In the genomic region with DNA sequence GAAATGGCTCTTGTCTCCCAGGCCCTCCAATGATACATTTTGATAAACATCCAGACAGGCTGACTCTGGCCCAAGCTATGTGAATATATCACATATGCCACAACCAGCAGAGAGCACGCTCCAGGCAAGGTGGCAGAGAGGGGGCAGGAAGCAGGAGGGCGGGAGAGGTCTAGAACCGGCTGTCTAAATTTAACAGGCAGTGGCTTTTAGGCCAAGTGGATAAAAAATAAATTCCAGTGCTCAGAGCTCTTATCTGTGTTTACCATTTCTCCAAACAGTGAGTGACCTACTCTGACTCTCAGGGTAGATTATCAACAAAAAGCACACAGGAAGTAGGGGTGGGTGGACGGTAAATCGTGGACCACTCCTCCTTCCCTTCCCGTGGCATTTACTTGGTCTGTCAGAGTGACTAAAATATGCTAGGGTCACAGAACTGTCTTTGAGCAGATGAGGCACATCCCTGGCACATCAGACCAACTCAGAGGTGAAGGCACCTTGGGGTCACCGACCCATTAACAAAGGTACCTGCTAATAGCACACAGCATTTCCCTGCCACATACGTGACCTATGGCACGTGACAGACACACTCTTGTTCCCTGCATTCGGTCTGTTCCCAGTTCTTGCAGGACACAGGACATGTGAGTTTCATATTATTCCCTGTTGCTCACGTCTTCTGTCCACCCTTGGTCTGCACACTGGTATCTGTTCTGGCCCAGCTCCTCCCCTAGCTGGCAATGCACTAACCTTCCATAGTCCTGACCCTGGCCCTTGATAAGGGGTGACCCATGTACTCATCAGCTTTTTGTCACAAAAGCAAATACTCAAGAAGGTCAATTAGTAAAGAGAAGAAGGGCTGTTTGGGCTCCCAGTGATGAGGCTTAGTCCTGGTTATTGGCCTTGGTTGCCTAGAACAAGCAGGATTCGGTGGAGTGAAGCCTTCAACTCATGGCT, we compare ENCODE assay signal across 10 mouse cellular contexts. TPM values are rescaled to one million over a fixed set of nuclear protein-coding genes. Genes with fewer than 3 reads are reported as not detected.
DNase-seq lines count a peak whose midpoint lies in the region; ATAC-seq lines count a peak whose summit lies in the region.
"Had no signal": no experiment of that assay in that cellular context is flagged by ENCODE, and none has a peak within 500 bp of the region (broad histone marks: within the 10 kb centered on the region; RNA-seq: fewer than 3 reads in every experiment).

No protein-coding gene starts in this region.

- WGBS in midbrain, embryonic 14.5 days, result 91% methylated on average over 12 of the region's 12 CpGs

- no peak overlapping the region for H3K9ac ChIP-seq in midbrain, embryonic 14.5 days (replicated peaks; ENCODE audit: low read length)

- H3K4me2 ChIP-seq in midbrain, embryonic 14.5 days (ENCODE audit: low read length), result no peak overlapping the region

- H3K4me1 ChIP-seq in midbrain, embryonic 14.5 days (ENCODE audit: control insufficient read depth, insufficient read depth, low read length), result 0 out of 2 replicates have a peak, but pooled peaks cover 9% of the 10 kb centered on the region

- no peak overlapping the region for H3K27ac ChIP-seq in midbrain, embryonic 14.5 days (replicated peaks; ENCODE audit: low read depth, low read length)
- H3K27ac ChIP-seq: macrophage had no signal

- no peaks in the 10 kb centered on the region for H3K36me3 ChIP-seq in midbrain, embryonic 14.5 days (ENCODE audit: control insufficient read depth, insufficient read depth, low read length)

- DNase-seq in ovary, postnatal 36 days (ENCODE audit: low spot score), result peak; percentile 12
- DNase-seq in ovary, postnatal 14 days (ENCODE audit: low spot score), result no peak
- DNase-seq in kidney, adult 8-10 months, result peak; percentile 57 to 81
- DNase-seq in lung, adult 18-20 months, result peak; percentile 64 to 72
- no peak for DNase-seq in right cerebral cortex, postnatal 10 days (ENCODE audit: low spot score in 2 of 2)
- no peak for DNase-seq in midbrain, embryonic 14.5 days
- no peak for DNase-seq in cerebellum, adult 8-10 months
- DNase-seq: cerebellum, adult 9-10 months had no signal

- no peaks in the 10 kb centered on the region for H3K27me3 ChIP-seq in midbrain, embryonic 14.5 days (ENCODE audit: control insufficient read depth, insufficient read depth, low read length)

- H3K4me3 ChIP-seq in midbrain, embryonic 14.5 days (replicated peaks; ENCODE audit: low read depth, low read length), result no peak overlapping the region

- H3K9me3 ChIP-seq in midbrain, embryonic 14.5 days (ENCODE audit: control insufficient read depth, low read length), result no peaks in the 10 kb centered on the region

- ATAC-seq in midbrain, embryonic 14.5 days (ENCODE audit: low FRiP score, low TSS enrichment), result no peak
- ATAC-seq: forebrain, embryonic 14.5 days had no signal

RNA-seq across cellular contexts. Expression of a gene that starts 58.3 kb away (rescaled TPM):
- 1.1 and 4.8 TPM in 2 replicates for polyA plus RNA-seq in midbrain, embryonic 14.5 days (2014; fragmentation: Nextera tagmentation; extraction: Ambion mirVana)

Comparison
In these comparisons a context has a peak if more than half of its experiments do, and no peak if none do; other contexts are left out.
1. DNase-seq: peak in ovary, postnatal 36 days (single experiment), kidney, adult 8-10 months (2 of 2) and lung, adult 18-20 months (2 of 2); none in ovary, postnatal 14 days (single experiment), right cerebral cortex, postnatal 10 days (0 of 2), midbrain, embryonic 14.5 days (single experiment) and cerebellum, adult 8-10 months (single experiment).